Mouse (Mus musculus) limb, embryonic 10.5 days (tissue): ENCODE measurements at regions not wholly inside any gene's neighbourhood (a gene's known extent, or its start where the extent isn't known, plus 50 kb on each side); places are given as distances from the start of the nearest gene placed in this dataset.

ENCODE experiments used
- DNase-seq: peaks from one replicate; pipeline ENCODE4 v3.0.0-alpha.2; 2017; ENCODE audit warnings: low spot score
- H3K27ac ChIP-seq: fragments of 300-500 bp; sonication (generic); 2 replicates; pipeline ENCODE4 v1.5.1; 2016; ENCODE audit warnings: mild to moderate bottlenecking
- H3K27me3 ChIP-seq: fragments of 300-500 bp; sonication (generic); 2 replicates; pipeline ENCODE4 v1.6.1; 2016; ENCODE audit warnings: low read depth, mild to moderate bottlenecking; ENCODE audit not compliant: poor library complexity, severe bottlenecking
- H3K36me3 ChIP-seq: fragments of 300-500 bp; sonication (generic); 2 replicates; pipeline ENCODE4 v1.6.1; 2016; ENCODE audit warnings: mild to moderate bottlenecking, moderate library complexity
- H3K4me1 ChIP-seq: fragments of 300-500 bp; sonication (generic); 2 replicates; pipeline ENCODE4 v1.6.1; 2016
- H3K4me3 ChIP-seq: fragments of 300-500 bp; sonication (generic); 2 replicates; pipeline ENCODE4 v1.5.1; 2016; ENCODE audit warnings: mild to moderate bottlenecking, moderate library complexity
- H3K9me3 ChIP-seq: fragments of 300-500 bp; sonication (generic); replicated peaks from 2 replicates; pipeline ENCODE4 v1.6.1; 2016; ENCODE audit warnings: mild to moderate bottlenecking
- WGBS: fragments of 180-500 bp; shearing (Covaris S2); methylation state at CpG from one replicate; pipeline ENCODE4 v1.1.7; 2016; 5-methylcytosine and 5-hydroxymethylcytosine counted together

DNA sequence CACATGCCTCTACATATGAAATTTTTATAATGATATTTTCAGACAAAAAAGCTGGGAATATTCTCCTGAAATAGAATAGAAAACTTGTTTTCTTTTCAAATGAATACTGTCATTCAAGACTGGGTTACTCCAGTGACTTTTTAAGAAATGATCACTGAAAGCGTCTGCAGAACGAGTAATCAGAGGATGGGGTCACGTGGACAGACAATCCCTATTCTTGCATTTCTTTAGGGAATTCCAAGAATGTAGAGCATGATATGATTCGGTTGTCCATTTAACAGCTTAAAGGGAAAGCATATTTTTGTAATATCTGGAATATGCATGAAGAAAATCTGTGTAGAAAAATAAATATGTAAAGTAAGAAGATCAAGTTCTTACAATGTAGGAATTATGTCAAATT lies 65.6 kb downstream of the 4933402N22Rik start:
- 79% methylated on average over 4 of the region's 4 CpGs for WGBS

DNA sequence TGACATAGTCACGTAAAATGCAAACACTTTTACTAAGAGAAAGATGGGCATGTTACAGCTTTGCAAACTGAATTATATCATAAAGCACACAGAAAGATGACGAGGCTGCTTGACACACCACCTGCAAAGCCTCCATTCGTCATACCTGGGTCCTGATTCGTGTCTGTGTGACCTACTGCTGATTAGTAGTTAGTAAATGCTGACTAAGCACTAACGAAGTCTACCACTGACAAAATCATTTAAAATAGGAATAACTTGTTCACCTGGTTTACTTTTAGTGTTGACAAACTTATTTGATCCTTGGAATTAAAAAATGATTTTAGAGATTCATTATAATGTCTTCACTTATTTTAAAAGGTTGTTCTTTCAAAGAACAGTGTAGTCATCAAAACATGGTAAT lies 71.3 kb downstream of the 4933402N22Rik start:
- no peaks in the 10 kb centered on the region for H3K36me3 ChIP-seq
- no peak overlapping the region for H3K27ac ChIP-seq
- 82% methylated on average over 5 of the region's 5 CpGs for WGBS
- no peak for DNase-seq
- no peak overlapping the region for H3K4me3 ChIP-seq
- H3K27me3 ChIP-seq, result no peaks in the 10 kb centered on the region
- H3K9me3 ChIP-seq, result no peaks in the 10 kb centered on the region
- H3K4me1 ChIP-seq, result no peaks in the 10 kb centered on the region

More for the DNA sequence above, 65.6 kb downstream of the 4933402N22Rik start:
- Histone ChIP-seq H3K4me3 (no peak overlapping the region), H3K9me3 (no peaks in the 10 kb centered on the region), H3K27ac (no peak overlapping the region), H3K4me1 (no peaks in the 10 kb centered on the region), H3K36me3 (no peaks in the 10 kb centered on the region), H3K27me3 (no peaks in the 10 kb centered on the region)
- DNase-seq, result no peak

DNA sequence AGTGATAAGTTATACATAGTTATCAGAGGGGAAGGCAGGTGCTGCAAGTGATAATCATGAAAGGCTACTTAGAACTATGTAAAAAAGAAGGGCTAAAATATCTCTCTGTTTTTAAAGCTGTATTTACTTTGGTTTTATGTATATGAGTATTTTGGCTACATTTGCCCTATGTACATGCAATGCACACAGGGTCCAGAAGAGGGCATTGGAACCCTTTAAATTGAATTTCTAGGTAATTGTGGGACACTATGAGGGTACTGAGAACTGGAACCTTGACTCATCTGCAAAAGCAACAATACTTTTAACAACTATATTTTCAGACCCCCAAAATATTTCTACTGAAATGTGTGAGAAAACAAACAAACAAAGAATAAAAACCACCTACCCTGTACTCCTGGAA lies 82.9 kb downstream of the 4933402N22Rik start:
- DNase-seq, result no peak
- H3K36me3 ChIP-seq, result no peaks in the 10 kb centered on the region
- H3K27ac ChIP-seq, result no peak overlapping the region
- H3K4me1 ChIP-seq, result no peaks in the 10 kb centered on the region
- H3K27me3 ChIP-seq, result no peaks in the 10 kb centered on the region
- H3K9me3 ChIP-seq, result no peaks in the 10 kb centered on the region
- H3K4me3 ChIP-seq, result no peak overlapping the region

DNA sequence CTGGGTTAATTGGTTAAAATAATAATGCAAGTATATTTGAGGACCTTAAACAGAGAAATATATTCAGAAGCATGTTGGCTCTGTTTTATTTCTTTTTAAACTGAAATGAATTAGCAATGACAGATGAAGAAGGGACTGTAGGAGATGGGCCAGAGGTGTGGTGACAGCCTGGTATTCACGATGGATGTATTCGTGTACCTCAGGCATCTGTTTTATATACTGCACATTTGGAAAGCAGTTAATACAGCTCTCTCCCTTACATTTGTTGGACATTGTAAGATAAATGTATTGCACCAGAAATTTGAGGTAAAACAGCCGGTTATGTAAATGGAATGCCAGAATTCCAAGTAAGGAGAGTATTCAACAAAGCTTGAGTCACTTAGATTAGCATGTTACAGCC lies 88.6 kb downstream of the 4933402N22Rik start:
- 91% methylated on average over 3 of the region's 3 CpGs for WGBS
- DNase-seq, result no peak
- no peaks in the 10 kb centered on the region for H3K36me3 ChIP-seq
- no peaks in the 10 kb centered on the region for H3K4me1 ChIP-seq
- no peak overlapping the region for H3K27ac ChIP-seq
- no peaks in the 10 kb centered on the region for H3K27me3 ChIP-seq
- no peak overlapping the region for H3K4me3 ChIP-seq
- H3K9me3 ChIP-seq, result no peaks in the 10 kb centered on the region

DNA sequence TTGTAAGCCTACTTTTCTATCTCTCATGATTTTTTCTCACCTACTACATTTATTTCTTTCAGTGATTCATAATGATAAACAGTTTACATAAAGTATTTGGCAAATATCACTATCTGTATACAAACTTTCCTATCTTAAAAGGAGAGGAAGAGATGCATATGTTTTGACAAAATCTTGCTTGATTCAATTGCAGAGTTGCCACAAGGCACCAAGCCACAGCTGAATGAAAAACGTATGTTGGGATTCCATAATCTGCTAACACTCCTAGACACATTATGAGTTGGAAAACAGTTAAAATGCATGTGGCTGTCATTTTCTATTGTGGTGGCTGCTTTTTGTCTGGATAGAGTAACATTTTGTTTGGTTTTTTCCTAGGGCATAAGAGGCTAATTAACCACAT lies 98.5 kb downstream of the 4933402N22Rik start:
- 80% methylated on average over 1 of the region's 1 CpGs for WGBS

DNA sequence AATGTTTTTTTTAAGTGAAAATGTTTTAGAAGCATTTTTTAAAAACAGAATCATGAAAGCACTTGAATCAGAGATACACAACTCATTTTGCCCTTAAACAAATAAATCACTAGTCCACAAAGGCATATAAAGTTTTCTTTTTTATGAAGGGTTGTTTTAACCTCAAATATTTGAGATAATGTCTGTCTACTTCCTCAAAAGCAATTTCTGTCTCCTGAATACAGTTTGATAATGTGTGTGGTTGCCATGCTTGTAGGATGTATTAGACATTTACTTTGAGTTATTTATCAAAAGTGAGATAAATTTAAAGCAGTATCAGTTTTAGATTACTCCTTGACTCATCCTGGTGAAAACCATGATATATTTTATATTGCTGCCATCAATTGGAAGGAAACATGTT lies 102.6 kb downstream of the 4933402N22Rik start:
- Histone ChIP-seq H3K4me1 (no peaks in the 10 kb centered on the region), H3K36me3 (no peaks in the 10 kb centered on the region), H3K4me3 (no peak overlapping the region), H3K9me3 (no peaks in the 10 kb centered on the region), H3K27me3 (no peaks in the 10 kb centered on the region), H3K27ac (no peak overlapping the region)
- DNase-seq, result no peak

More for the DNA sequence above, 98.5 kb downstream of the 4933402N22Rik start:
- no peak overlapping the region for H3K4me3 ChIP-seq
- H3K27me3 ChIP-seq, result no peaks in the 10 kb centered on the region
- no peaks in the 10 kb centered on the region for H3K36me3 ChIP-seq
- no peak for DNase-seq
- no peak overlapping the region for H3K27ac ChIP-seq
- H3K9me3 ChIP-seq, result no peaks in the 10 kb centered on the region
- no peaks in the 10 kb centered on the region for H3K4me1 ChIP-seq

DNA sequence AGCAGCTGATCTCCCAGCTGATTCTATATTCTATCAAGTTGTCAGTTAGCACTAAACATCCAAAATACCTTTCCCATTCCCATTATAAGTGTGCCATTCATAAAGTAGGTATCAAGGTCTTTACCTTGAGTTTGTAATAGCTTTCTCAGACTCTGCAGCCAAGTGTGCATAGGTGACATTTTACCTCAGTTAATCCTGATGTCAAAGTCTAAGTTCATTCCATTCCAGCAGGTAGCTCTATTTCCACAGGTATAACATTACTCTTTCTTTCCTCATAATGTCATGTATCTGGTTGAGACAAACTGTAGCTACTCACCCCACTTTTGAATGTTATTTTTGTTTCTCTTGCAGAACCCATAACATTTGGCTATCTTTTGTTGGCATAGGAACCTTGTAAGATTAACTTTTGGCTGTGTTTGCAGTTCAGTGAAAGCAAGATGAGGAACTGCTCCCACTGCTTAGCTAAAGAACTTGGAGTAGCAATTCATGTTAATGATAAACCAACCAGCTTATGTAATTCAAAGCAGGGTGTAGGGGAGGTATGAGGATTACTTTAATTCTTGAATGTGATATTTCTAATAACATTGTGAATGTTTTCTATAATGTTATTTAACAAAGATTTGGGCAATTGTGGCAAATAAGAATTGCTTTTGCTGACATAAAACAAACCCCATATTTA lies 107.0 kb downstream of the 4933402N22Rik start:
- DNase-seq, result no peak
- Histone ChIP-seq H3K9me3 (no peaks in the 10 kb centered on the region), H3K4me3 (no peak overlapping the region), H3K4me1 (no peaks in the 10 kb centered on the region), H3K27me3 (no peaks in the 10 kb centered on the region), H3K36me3 (no peaks in the 10 kb centered on the region), H3K27ac (no peak overlapping the region)

DNA sequence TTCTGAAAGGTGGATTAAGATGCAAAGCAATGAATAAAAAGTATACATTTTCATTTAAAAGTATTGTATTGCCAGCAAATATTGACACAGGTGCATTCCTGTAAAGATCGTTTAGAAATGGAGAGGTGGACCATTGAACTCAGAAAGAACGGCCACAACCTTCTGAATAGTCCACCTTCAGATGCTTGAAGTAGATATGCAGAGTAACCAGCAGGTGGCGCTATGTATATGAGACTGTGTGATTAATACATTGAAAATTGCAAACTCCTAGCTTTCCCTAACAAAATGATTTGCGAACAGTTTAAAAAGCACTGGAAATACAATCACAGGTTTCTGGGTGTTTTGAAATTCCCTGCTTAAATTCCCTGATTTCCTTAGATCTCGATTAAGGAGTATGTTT lies 112.2 kb downstream of the 4933402N22Rik start:
- WGBS, result 26% methylated on average over 5 of the region's 5 CpGs
- H3K36me3 ChIP-seq, result no peaks in the 10 kb centered on the region
- no peak overlapping the region for H3K27ac ChIP-seq
- H3K4me1 ChIP-seq, result no peaks in the 10 kb centered on the region
- DNase-seq, result peak; percentile 57
- no peak overlapping the region for H3K4me3 ChIP-seq
- H3K9me3 ChIP-seq, result no peaks in the 10 kb centered on the region
- H3K27me3 ChIP-seq, result no peaks in the 10 kb centered on the region

DNA sequence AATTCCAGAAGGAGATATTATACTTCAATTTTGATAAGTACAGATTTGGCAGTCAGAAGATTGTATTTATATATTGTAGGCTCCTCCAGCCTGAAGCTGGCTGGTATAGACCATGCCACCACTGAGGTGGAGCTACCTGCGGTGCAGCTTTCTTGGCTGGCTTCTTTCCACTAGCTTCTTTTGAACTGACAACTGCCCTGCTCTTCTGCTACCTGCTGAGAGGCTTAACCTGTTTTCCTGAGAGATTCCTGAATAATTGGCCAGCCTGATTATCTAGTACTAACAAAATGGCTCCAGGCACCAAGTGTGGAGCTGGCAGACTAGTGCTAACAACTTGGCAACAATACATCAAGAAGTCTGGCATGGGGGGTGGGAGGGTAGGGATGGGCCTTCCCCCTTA lies 132.0 kb downstream of the 4933402N22Rik start:
- no peaks in the 10 kb centered on the region for H3K27me3 ChIP-seq
- DNase-seq, result no peak
- no peaks in the 10 kb centered on the region for H3K4me1 ChIP-seq
- H3K27ac ChIP-seq, result no peak overlapping the region
- no peak overlapping the region for H3K4me3 ChIP-seq
- WGBS, result 89% methylated on average over 1 of the region's 1 CpGs
- H3K9me3 ChIP-seq, result no peaks in the 10 kb centered on the region
- no peaks in the 10 kb centered on the region for H3K36me3 ChIP-seq

DNA sequence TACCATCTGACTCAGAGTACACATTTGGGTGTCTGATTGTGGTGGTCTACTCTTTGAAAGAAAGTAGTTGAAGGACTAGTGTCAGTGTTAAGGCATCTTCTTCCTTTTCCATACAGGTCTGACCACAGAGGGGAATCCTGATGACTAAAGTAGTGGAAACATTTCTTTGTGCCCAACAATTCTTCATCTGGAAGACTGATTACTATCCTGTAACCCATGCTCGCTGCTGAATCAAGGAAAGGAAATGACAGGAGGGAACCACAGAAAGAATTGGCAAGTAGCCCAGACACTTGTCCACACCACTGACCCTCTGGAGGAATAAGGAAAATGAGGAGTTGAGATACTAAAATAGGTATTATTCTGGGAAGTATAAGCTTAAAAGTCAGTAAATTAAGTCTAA lies 162.3 kb downstream of the 4933402N22Rik start:
- H3K4me1 ChIP-seq, result no peaks in the 10 kb centered on the region
- no peaks in the 10 kb centered on the region for H3K27me3 ChIP-seq
- WGBS, result 86% methylated on average over 1 of the region's 1 CpGs
- H3K36me3 ChIP-seq, result no peaks in the 10 kb centered on the region
- no peak overlapping the region for H3K4me3 ChIP-seq
- no peak overlapping the region for H3K27ac ChIP-seq
- DNase-seq, result no peak
- H3K9me3 ChIP-seq, result no peaks in the 10 kb centered on the region

DNA sequence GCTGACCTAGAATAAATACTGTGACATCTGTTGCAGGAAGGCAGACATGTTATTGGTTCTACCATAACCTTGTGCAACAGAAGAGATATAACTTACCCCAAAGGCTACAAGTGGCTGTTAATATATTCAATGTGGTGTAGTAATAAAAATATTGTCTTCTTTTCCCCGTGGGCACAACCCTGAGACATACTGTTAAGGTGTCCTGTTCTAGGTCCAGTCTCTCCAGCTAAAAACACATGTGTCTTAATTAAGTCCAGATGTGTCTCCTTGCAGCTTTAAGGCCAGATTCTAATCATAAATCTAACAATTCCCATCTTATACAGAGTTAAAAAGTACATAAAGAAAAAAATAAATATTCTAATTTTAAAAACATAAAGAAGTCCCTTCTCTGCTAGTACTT lies 175.8 kb downstream of the 4933402N22Rik start:
- H3K4me3 ChIP-seq, result no peak overlapping the region
- WGBS, result 39% methylated on average over 1 of the region's 1 CpGs
- H3K27ac ChIP-seq, result no peak overlapping the region
- DNase-seq, result no peak
- no peaks in the 10 kb centered on the region for H3K27me3 ChIP-seq
- no peaks in the 10 kb centered on the region for H3K4me1 ChIP-seq
- no peaks in the 10 kb centered on the region for H3K36me3 ChIP-seq
- H3K9me3 ChIP-seq, result no peaks in the 10 kb centered on the region

DNA sequence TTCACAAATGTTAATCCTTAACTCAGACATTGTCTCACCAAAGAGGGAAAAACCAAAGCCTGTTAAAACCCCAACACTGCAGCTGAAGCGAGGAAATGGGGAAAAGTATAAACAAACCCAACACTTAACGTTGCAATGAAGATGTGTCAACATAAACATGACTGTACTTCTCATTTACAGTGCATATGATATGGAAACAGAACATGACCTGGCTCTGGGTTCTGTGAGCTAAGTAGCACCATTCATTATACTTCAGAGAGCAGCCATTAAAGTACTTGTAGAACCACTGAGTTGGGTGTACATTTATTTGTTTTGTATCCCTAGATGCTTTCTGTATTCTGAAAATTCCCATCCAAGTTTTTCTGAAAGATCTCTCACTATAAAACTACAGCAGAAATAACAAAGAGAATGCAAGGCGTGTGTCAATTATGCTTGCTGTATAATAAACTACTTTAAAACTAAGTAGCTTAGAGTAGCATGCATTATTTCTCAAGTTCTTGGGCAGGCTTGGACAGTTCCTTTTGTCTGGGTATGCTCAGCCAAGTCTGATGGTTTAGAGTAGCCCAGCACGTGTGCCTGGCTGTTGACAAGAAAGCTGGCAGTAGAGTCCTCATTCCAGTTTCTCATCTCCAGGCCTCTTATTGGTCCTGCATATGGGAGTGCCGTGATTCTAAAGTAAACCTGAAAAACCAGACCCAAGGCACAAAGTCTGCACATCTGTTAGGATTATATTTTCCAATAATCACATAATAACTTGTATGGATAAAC lies 198.9 kb downstream of the 4933402N22Rik start:
- Histone ChIP-seq H3K27me3 (no peaks in the 10 kb centered on the region), H3K9me3 (no peaks in the 10 kb centered on the region), H3K4me1 (no peaks in the 10 kb centered on the region), H3K27ac (no peak overlapping the region), H3K4me3 (no peak overlapping the region), H3K36me3 (no peaks in the 10 kb centered on the region)
- 80% methylated on average over 5 of the region's 5 CpGs for WGBS
- DNase-seq, result no peak

DNA sequence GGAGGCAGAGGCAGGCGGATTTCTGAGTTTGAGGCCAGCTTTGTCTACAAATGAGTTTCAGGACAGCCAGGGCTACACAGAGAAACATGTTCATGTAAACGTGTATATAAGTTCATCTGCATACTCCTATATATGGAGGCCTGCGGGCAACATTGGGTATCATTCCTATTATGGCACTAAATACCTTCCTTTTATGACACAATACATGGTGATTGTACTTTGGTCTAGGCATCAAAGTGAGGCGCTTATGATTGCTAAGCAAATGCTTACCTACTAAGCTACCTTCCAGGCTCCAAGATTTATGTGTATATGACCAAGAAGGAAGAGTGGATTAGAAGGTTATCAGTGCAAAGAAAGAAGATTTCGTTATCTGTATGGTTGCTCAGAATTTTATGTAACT lies 207.1 kb downstream of the 4933402N22Rik start:
- Histone ChIP-seq H3K9me3 (no peaks in the 10 kb centered on the region), H3K27me3 (no peaks in the 10 kb centered on the region), H3K27ac (no peak overlapping the region), H3K4me3 (no peak overlapping the region), H3K36me3 (no peaks in the 10 kb centered on the region), H3K4me1 (no peaks in the 10 kb centered on the region)
- 92% methylated on average over 5 of the region's 5 CpGs for WGBS
- DNase-seq, result no peak
